Mouse (Mus musculus) gastrocnemius, adult 8-10 months (tissue): ENCODE measurements around the gene Olfr881. TPM values are rescaled to one million over a fixed set of nuclear protein-coding genes. Genes with fewer than 3 reads are reported as not detected.

ENCODE experiments used
- DNase-seq, 2 experiments: peaks; one replicate each; pipeline ENCODE4 v3.0.0; 2022; ENCODE audit warnings: low spot score in 2 of 2
- total RNA-seq, 4 experiments: library from RNA; stranded (reverse); gene quantifications; 2 replicates each; pipeline ENCODE4 v1.2.4; 2022

The Olfr881 gene
- total RNA-seq = not detected

GRCm38 (mm10) chr9:37991525-37991924, at the start of gene Olfr881:
Gene Olfr881 (plus strand): TSS chr9:37991825.
- DNase-seq = no peak

GRCm38 (mm10) chr9:37998581-37999204, 7.1 kb downstream of the Olfr881 start:
- DNase-seq = no peak

GRCm38 (mm10) chr9:38000021-38000420, 8.4 kb downstream of the Olfr881 start:
- no peak for DNase-seq

- DNase-seq = no peak
Measured at GRCm38 (mm10) chr9:38025508-38025907, 33.9 kb downstream of the Olfr881 start, which contains the start of gene Olfr883. Gene Olfr883 (plus strand): TSS chr9:38025808.

Other genes starting within 250 kb of the Olfr881 start
- not detected for gene Olfr874, start 246.7 kb upstream of the Olfr881 start, total RNA-seq
- not detected for gene Olfr875, start 220.0 kb upstream of the Olfr881 start, total RNA-seq
- gene Olfr876, start 188.8 kb upstream of the Olfr881 start, total RNA-seq = not detected
- gene Olfr877, start 137.6 kb upstream of the Olfr881 start, total RNA-seq = not detected
- gene Olfr145, start 95.1 kb upstream of the Olfr881 start, total RNA-seq = not detected
- not detected for gene Olfr878, start 74.0 kb upstream of the Olfr881 start, total RNA-seq
- gene Olfr883, start 34.0 kb downstream of the Olfr881 start, total RNA-seq = not detected
- not detected for gene Olfr884, start 54.7 kb downstream of the Olfr881 start, total RNA-seq
- gene Olfr885, start 69.5 kb downstream of the Olfr881 start, total RNA-seq = not detected
- not detected for gene Olfr887, start 92.2 kb downstream of the Olfr881 start, total RNA-seq
- gene Olfr888, start 116.3 kb downstream of the Olfr881 start, total RNA-seq = not detected
- gene Olfr889, start 123.4 kb downstream of the Olfr881 start, total RNA-seq = not detected
- gene Olfr890, start 150.7 kb downstream of the Olfr881 start, total RNA-seq = not detected
- not detected for gene Olfr891, start 189.0 kb downstream of the Olfr881 start, total RNA-seq
- gene Olfr893, start 216.5 kb downstream of the Olfr881 start, total RNA-seq = not detected
- gene Olfr894, start 226.2 kb downstream of the Olfr881 start, total RNA-seq = not detected